Mouse (Mus musculus) olfactory bulb, adult 2 months (tissue): ENCODE results near the gene Unk.

ENCODE experiments used
- CTCF ChIP-seq: fragments of 200-500 bp; IDR thresholded peaks from 2 replicates; pipeline ENCODE4 v1.5.1; 2012; ENCODE audit warnings: low read depth, mild to moderate bottlenecking, low read length, moderate library complexity; ENCODE audit not compliant: insufficient read depth
- POLR2A ChIP-seq: fragments of 200-500 bp; IDR thresholded peaks from 2 replicates; pipeline ENCODE4 v1.6.1; 2012; ENCODE audit warnings: mild to moderate bottlenecking, low read depth, low read length, moderate library complexity; ENCODE audit not compliant: insufficient read depth

- no peak for TF ChIP-seq CTCF
- TF ChIP-seq POLR2A = no peak
These were observed 74.0 kb downstream of the Unk start for GRCm38 (mm10) chr11:116104006-116104646.
